12 mouse cellular contexts compared by ENCODE assay signal in genomic region chr3:157517992-157518391, GRCm38 (mm10). TPM values are rescaled to one million over a fixed set of nuclear protein-coding genes. Genes with fewer than 3 reads are reported as not detected.
DNase-seq lines count a peak whose midpoint lies in the region; ATAC-seq and TF ChIP-seq lines count a peak whose summit lies in the region.
"Had no signal": no experiment of that assay in that cellular context is flagged by ENCODE, and none has a peak within 500 bp of the region (broad histone marks: within the 10 kb centered on the region; RNA-seq: fewer than 3 reads in every experiment).

No protein-coding gene starts in this region.

- H3K4me1 ChIP-seq in heart, embryonic 15.5 days (replicated peaks): peaks cover 15% of the 10 kb centered on the region
- H3K4me1 ChIP-seq in heart, adult 2 months (ENCODE audit: control insufficient read depth, insufficient read depth, low read length): no peaks in the 10 kb centered on the region; the same call in 1 of the 2 replicates
- H3K4me1 ChIP-seq in lung, embryonic 15.5 days: no peaks in the 10 kb centered on the region
- H3K4me1 ChIP-seq in lung, adult 2 months (ENCODE audit: control insufficient read depth, insufficient read depth, low read length): no peaks in the 10 kb centered on the region
- peaks cover 27% of the 10 kb centered on the region for H3K4me1 ChIP-seq in bone marrow macrophage, adult 2 months (ENCODE audit: control insufficient read depth, insufficient read depth, low read length)
- peaks cover 0 to 3% of the 10 kb centered on the region in 2 experiments; a peak in 1 of 4 replicates for H3K4me1 ChIP-seq in liver, embryonic 14.5 days (replicated peaks; ENCODE audit: control insufficient read depth in 2 of 2, insufficient read depth in 2 of 2, low read length in 1 of 2)
- no peaks in the 10 kb centered on the region for H3K4me1 ChIP-seq in cerebellum, adult 2 months (ENCODE audit: control insufficient read depth, insufficient read depth, low read length)
- H3K4me1 ChIP-seq: midbrain, embryonic 12.5 days had no signal

- no peak overlapping the region for H3K4me3 ChIP-seq in heart, embryonic 15.5 days
- H3K4me3 ChIP-seq in heart, adult 2 months: no peak overlapping the region
- H3K4me3 ChIP-seq in lung, embryonic 15.5 days: no peak overlapping the region
- no peak overlapping the region for H3K4me3 ChIP-seq in lung, adult 2 months (replicated peaks; ENCODE audit: extremely low read depth, low read depth, low read length)
- no peak overlapping the region for H3K4me3 ChIP-seq in bone marrow macrophage, adult 2 months (ENCODE audit: insufficient read depth, low read length)
- H3K4me3 ChIP-seq in liver, embryonic 14.5 days (ENCODE audit: insufficient read depth in 1 of 2, low read depth in 2 of 2, low read length in 2 of 2): no peak overlapping the region
- H3K4me3 ChIP-seq in cerebellum, adult 2 months (replicated peaks; ENCODE audit: insufficient read depth, low read depth, low read length): no peak overlapping the region
- H3K4me3 ChIP-seq: midbrain, embryonic 12.5 days had no signal

- no peak overlapping the region for H3K4me2 ChIP-seq in heart, embryonic 15.5 days
- no peak overlapping the region for H3K4me2 ChIP-seq in lung, embryonic 15.5 days
- no peak overlapping the region for H3K4me2 ChIP-seq in liver, embryonic 14.5 days (ENCODE audit: low read depth)
- H3K4me2 ChIP-seq: midbrain, embryonic 12.5 days had no signal

- 0 out of 2 replicates have a peak, but pooled peaks have one; percentile 47 for ATAC-seq in heart, embryonic 15.5 days (replicated peaks; ENCODE audit: insufficient number of reproducible peaks, insufficient read depth, low FRiP score, low read depth)
- peak; percentile 57; the same call in 1 of the 2 replicates for ATAC-seq in lung, embryonic 15.5 days (ENCODE audit: borderline replicate concordance, extremely low read depth, low FRiP score, low TSS enrichment)
- ATAC-seq in liver, embryonic 14.5 days (ENCODE audit: insufficient read depth): peak; percentile 61; the same call in 1 of the 2 replicates
- ATAC-seq: CD4-positive, CD25-positive, alpha-beta regulatory T cell, adult 4 months; intestine, embryonic 16.5 days; Patski had no signal

- H3K36me3 ChIP-seq in heart, embryonic 15.5 days: no peaks in the 10 kb centered on the region
- H3K36me3 ChIP-seq in heart, adult 2 months (ENCODE audit: control insufficient read depth, insufficient read depth, low read length): no peaks in the 10 kb centered on the region
- H3K36me3 ChIP-seq in lung, embryonic 15.5 days: no peaks in the 10 kb centered on the region
- no peaks in the 10 kb centered on the region for H3K36me3 ChIP-seq in liver, embryonic 14.5 days (replicated peaks; ENCODE audit: control insufficient read depth, insufficient read depth, low read depth)
- H3K36me3 ChIP-seq: midbrain, embryonic 12.5 days had no signal

- H3K27me3 ChIP-seq in heart, embryonic 15.5 days: peaks cover 8% of the 10 kb centered on the region
- peaks cover 2% of the 10 kb centered on the region; the same call in 1 of the 2 replicates for H3K27me3 ChIP-seq in heart, adult 2 months (ENCODE audit: control insufficient read depth, insufficient read depth, low read length)
- no peaks in the 10 kb centered on the region for H3K27me3 ChIP-seq in lung, embryonic 15.5 days
- no peaks in the 10 kb centered on the region for H3K27me3 ChIP-seq in liver, embryonic 14.5 days (ENCODE audit: control insufficient read depth, insufficient read depth, low read length)
- H3K27me3 ChIP-seq in cerebellum, adult 2 months (ENCODE audit: control insufficient read depth, insufficient read depth, low read length): no peaks in the 10 kb centered on the region
- H3K27me3 ChIP-seq: midbrain, embryonic 12.5 days had no signal

- no peaks in the 10 kb centered on the region for H3K79me2 ChIP-seq in heart, adult 2 months (replicated peaks; ENCODE audit: control insufficient read depth, insufficient read depth, low read length)

- no peak overlapping the region for H3K9ac ChIP-seq in heart, embryonic 15.5 days
- no peak overlapping the region for H3K9ac ChIP-seq in heart, adult 2 months (ENCODE audit: low read depth, low read length)
- H3K9ac ChIP-seq in lung, embryonic 15.5 days: no peak overlapping the region
- H3K9ac ChIP-seq in liver, embryonic 14.5 days (replicated peaks): no peak overlapping the region
- H3K9ac ChIP-seq: midbrain, embryonic 12.5 days had no signal

- 13% methylated on average over 2 of the region's 2 CpGs for WGBS in heart, embryonic 15.5 days
- WGBS in heart, adult 2 months: 12% methylated on average over 2 of the region's 2 CpGs
- WGBS in lung, embryonic 15.5 days: 26% methylated on average over 2 of the region's 2 CpGs
- 39% methylated on average over 2 of the region's 2 CpGs for WGBS in lung, adult 2 months
- WGBS in liver, embryonic 14.5 days (ENCODE audit: insufficient replicate concordance): 23% methylated on average over 2 of the region's 2 CpGs
- 75% methylated on average over 2 of the region's 2 CpGs for WGBS in cerebellum, adult 2 months

- no peaks in the 10 kb centered on the region for H3K9me3 ChIP-seq in heart, embryonic 15.5 days (replicated peaks)
- H3K9me3 ChIP-seq in lung, embryonic 15.5 days: no peaks in the 10 kb centered on the region
- H3K9me3 ChIP-seq in liver, embryonic 14.5 days (ENCODE audit: control insufficient read depth, low read length): no peaks in the 10 kb centered on the region
- H3K9me3 ChIP-seq: midbrain, embryonic 12.5 days had no signal

- H3K27ac ChIP-seq in heart, embryonic 15.5 days: 0 out of 2 replicates have a peak overlapping the region, but pooled peaks have one; percentile 27
- H3K27ac ChIP-seq in heart, adult 2 months: no peak overlapping the region
- no peak overlapping the region for H3K27ac ChIP-seq in lung, embryonic 15.5 days
- H3K27ac ChIP-seq in bone marrow macrophage, adult 2 months (ENCODE audit: insufficient read depth, low read depth, low read length): 0 out of 2 replicates have a peak overlapping the region, but pooled peaks have one; percentile 2
- H3K27ac ChIP-seq in liver, embryonic 14.5 days: no peak overlapping the region
- H3K27ac ChIP-seq in cerebellum, adult 2 months (ENCODE audit: insufficient read depth, low read length): no peak overlapping the region
- H3K27ac ChIP-seq: midbrain, embryonic 12.5 days had no signal

- no peak for TF ChIP-seq POLR2A in heart, adult 2 months (IDR thresholded peaks at IDR 0.05; ENCODE audit: insufficient read depth, low read depth, low read length)
- TF ChIP-seq POLR2A in lung, adult 2 months (IDR thresholded peaks at IDR 0.05; ENCODE audit: borderline replicate concordance, extremely low read depth, low read depth, low read length): no peak
- no peak for TF ChIP-seq POLR2A in bone marrow macrophage, adult 2 months (IDR thresholded peaks at IDR 0.05; ENCODE audit: borderline replicate concordance, low read depth, low read length)
- TF ChIP-seq POLR2A in cerebellum, adult 2 months (IDR thresholded peaks at IDR 0.05; ENCODE audit: borderline replicate concordance, insufficient read depth, low read length): no peak

- intact Hi-C loops in heart, adult 2 months (cut with DNase I): no loop called here

- no peak for TF ChIP-seq EP300 in heart, adult 2 months (IDR thresholded peaks at IDR 0.05; ENCODE audit: insufficient read depth, low read depth, low read length)
- TF ChIP-seq EP300 in liver, embryonic 14.5 days (IDR thresholded peaks at IDR 0.05; ENCODE audit: low read depth): no peak

- no peak for DNase-seq in heart, adult 2 months
- DNase-seq in lung, adult 2 months: no peak
- no peak for DNase-seq in liver, embryonic 14.5 days (ENCODE audit: low read depth in 3 of 3, low spot score in 3 of 3)
- no peak for DNase-seq in cerebellum, adult 2 months
- DNase-seq: retina, postnatal 1 day had no signal

- TF ChIP-seq CTCF in heart, adult 2 months (IDR thresholded peaks at IDR 0.05): no peak
- no peak for TF ChIP-seq CTCF in lung, adult 2 months (IDR thresholded peaks at IDR 0.05; ENCODE audit: insufficient read depth, low read length)
- no peak for TF ChIP-seq CTCF in bone marrow macrophage, adult 2 months (IDR thresholded peaks at IDR 0.05; ENCODE audit: low read depth, low read length)
- no peak for TF ChIP-seq CTCF in liver, embryonic 14.5 days (IDR thresholded peaks at IDR 0.05; ENCODE audit: low read depth)
- TF ChIP-seq CTCF in cerebellum, adult 2 months (IDR thresholded peaks at IDR 0.05; ENCODE audit: borderline replicate concordance, insufficient read depth, low read depth, low read length): no peak

RNA-seq across cellular contexts. Expression of gene Zranb2, which starts 16.0 kb away (rescaled TPM):
- 58.7 and 67.3 TPM in 2 replicates for polyA plus RNA-seq in heart, embryonic 15.5 days (2015; fragmentation: Nextera tagmentation; extraction: Ambion mirVana)
- 10 to 100 TPM; 36.3 to 37.2 TPM for total RNA-seq in heart, adult 2 months (2021)
- polyA plus RNA-seq in heart, adult 2 months (2012; rRNA removed): 6.7 and 14.5 TPM in 2 replicates
- polyA plus RNA-seq in lung, embryonic 15.5 days (2015; fragmentation: Nextera tagmentation; extraction: Ambion mirVana): 92.9 and 94.0 TPM in 2 replicates
- polyA plus RNA-seq in lung, adult 2 months (2012; rRNA removed): 4.0 and 6.8 TPM in 2 replicates
- polyA plus RNA-seq in bone marrow macrophage, adult 2 months (2012; ENCODE audit: insufficient read depth, insufficient read length, missing spikeins): 63.7 and 64.7 TPM in 2 replicates
- 18.7 and 31.8 TPM in 2 replicates for polyA plus RNA-seq in liver, embryonic 14.5 days (2012; rRNA removed)
- 44.0 and 46.2 TPM in 2 replicates for polyA plus RNA-seq in liver, embryonic 14.5 days (2014; fragmentation: Nextera tagmentation; extraction: Ambion mirVana)
- 149 and 159 TPM in 2 replicates for polyA plus RNA-seq in cerebellum, adult 2 months (2012; rRNA removed)

RNA-seq across cellular contexts. Expression of gene Ptger3, which starts 48.7 kb away (rescaled TPM):
- 3.4 and 5.2 TPM in 2 replicates for polyA plus RNA-seq in heart, embryonic 15.5 days (2015; fragmentation: Nextera tagmentation; extraction: Ambion mirVana)
- under 1 TPM; 0.18 to 0.48 TPM for total RNA-seq in heart, adult 2 months (2021)
- 1.1 and 1.9 TPM in 2 replicates for polyA plus RNA-seq in heart, adult 2 months (2012; rRNA removed)
- 10.7 and 13.1 TPM in 2 replicates for polyA plus RNA-seq in lung, embryonic 15.5 days (2015; fragmentation: Nextera tagmentation; extraction: Ambion mirVana)
- 5.8 and 6.7 TPM in 2 replicates for polyA plus RNA-seq in lung, adult 2 months (2012; rRNA removed)
- 9.0 and 9.2 TPM in 2 replicates for polyA plus RNA-seq in bone marrow macrophage, adult 2 months (2012; ENCODE audit: insufficient read depth, insufficient read length, missing spikeins)
- 1.0 and 1.4 TPM in 2 replicates for polyA plus RNA-seq in liver, embryonic 14.5 days (2012; rRNA removed)
- 2.3 and 2.5 TPM in 2 replicates for polyA plus RNA-seq in liver, embryonic 14.5 days (2014; fragmentation: Nextera tagmentation; extraction: Ambion mirVana)
- 0.34 and 0.43 TPM in 2 replicates for polyA plus RNA-seq in cerebellum, adult 2 months (2012; rRNA removed)

Comparison
In these comparisons a context has a peak if more than half of its experiments do, and no peak if none do; other contexts are left out.
1. H3K27ac ChIP-seq: peak in heart, embryonic 15.5 days (single experiment) and bone marrow macrophage, adult 2 months (single experiment); none in heart, adult 2 months (single experiment), lung, embryonic 15.5 days (single experiment), liver, embryonic 14.5 days (single experiment) and cerebellum, adult 2 months (single experiment).
2. Peak in every context shown above with its lines, with median percentiles within 50 percentile points of each other: ATAC-seq.